Mouse (Mus musculus) layer of hippocampus, adult 9-10 months (tissue): ENCODE measurements around the gene Bad.

Experiments
- DNase-seq: peaks from one replicate; pipeline ENCODE4 v3.0.0; 2022; ENCODE audit warnings: low spot score

Bad gene

DNA sequence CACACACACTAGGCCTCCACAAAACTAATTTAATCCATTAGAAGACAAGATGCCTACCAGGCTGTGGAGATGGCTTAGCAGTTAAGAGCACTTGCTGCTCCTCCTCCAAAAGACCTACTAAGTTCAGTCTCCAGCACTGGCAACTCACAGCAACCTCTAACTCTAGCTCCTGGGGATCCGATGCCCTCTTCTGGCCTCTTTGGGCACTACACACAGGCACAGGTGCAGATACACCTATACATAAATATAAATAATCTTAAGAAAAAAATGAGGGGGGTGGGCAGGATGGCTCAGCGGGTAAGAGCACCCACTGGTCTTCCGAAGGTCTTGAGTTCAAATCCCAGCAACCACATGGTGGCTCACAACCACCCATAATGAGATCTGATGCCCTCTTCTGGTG, 5.4 kb upstream of the Bad start:
- no peak for DNase-seq

DNA sequence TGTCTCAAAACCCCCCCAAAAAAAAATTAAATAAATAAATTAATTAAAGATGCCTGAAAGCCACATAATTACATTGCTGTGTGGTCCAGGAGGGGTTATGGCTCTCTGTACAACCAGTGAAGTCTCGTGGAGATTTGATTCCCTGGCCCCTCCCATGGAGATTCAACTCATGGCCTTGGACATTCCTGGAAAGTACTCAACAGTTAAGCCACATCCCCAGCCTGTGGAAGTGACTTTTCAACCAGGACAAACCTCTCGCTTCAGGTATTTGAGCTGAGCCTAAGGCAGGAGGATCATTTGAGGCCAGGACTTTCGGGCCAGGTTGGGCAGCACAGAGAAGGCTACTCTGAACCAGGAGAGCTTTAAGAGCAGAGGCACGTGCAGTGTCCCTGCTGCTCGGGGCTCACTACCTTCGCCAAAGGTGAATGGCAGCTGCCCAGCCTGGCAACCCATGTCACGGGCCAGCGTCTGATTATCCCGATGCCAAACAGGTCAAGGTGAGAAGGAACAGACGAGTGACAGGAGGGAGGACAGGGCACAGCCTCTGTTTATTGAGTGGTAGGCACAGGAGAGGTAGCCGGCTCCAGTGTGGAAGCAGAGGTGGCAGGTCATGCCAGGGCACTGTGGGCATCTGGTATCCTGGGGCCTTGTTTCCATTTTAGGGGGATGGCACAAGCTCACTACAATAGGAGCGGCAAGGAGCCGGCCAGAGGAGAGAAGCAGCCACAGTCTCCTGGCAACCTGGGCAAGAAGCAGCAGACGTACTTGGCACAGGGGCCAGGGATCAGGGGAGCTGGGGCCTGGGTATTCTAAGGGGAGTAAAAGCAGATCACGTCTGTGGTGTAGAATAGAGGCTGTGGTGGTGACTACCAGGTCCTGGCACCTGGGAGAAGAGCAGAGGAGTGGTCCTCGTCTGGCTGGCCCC, 3.9 kb upstream of the Bad start:
- no peak for DNase-seq

DNA sequence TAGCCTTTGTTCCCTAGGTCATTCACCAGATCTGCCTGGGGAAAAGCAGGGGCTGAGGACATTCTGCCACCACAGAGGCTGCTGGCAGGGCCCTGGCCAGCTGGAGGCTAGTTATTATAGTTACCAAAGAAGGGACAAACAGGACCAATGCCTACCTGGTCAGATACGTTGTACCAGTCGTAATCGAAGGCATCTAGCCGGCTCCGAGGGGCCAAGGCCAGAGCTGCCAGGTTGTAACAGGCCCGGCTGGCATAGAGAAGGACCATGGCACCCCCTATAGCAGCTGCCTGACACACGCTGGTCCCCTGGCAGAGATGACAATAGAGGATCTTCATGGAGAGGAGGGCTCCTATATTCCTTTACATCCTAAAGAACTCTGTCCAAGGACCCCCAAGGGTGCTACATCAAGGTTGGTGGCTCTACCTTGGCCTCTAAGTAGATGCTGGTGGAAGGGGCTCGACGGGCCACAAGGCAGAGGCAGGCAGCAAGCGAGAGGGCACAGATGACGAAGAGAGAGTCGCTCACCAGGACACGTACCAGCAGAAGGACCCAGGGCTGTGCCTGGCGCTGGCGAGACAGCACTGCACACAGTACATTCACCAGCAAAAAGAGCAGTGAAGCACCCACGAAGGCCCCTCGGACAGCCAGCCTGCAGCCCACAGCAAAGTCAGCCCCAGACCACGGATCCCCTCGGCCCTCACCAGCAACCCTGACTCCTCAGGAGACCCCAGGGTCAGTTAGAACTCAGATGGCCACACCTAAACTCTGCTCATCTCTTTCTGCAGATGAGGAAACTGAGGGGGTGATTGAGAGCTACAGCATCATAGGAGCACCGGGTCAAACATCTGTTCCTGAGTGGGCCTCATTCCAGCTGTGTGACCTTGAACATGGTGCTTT, 2.3 kb upstream of the Bad start:
- no peak for DNase-seq

DNA sequence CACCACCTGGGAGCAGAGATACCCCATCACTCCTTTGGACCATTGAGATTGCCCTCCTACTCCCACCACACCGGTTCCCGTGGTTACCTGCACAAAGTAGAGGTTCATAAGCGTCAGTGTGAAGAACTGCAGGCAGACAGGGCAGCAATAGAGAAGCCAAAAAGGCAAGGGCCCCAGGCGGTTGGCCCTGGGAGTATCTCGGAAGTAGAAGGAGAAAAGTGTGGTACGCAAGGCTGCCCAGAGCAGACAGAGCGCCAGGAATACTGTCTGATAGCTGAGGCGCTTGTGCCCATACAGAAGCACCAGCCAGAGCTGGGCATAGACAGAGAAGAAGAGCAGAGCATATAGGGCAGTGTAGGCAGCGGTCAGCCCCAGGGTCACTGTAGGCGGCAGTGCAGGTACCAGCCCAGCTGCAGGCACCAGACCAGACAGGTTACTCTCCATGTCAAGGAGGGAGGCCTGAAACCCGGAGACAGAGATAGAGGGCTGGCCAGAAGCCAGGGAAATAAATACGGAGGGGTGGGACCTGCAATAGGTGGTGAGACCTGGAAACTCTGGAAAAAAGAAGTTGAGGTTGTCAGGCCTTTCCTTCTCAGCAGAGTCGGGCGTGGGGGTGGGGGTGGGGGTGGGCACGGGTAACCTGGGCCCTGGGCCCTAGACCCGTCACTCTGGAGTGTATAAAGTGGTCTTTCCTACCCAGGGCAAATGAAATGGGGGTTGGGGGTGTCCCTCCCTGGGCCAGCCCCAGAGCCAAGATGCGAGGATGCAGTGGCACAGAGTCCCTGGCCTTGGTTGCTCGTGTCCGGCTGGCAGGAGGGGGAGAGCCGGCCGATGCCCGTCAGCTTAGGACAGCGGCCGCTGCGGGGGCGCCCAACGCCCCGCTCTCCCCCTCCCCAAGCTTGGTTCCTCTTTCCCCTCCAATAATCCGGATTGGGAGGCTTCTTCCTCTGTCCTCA, 987 bp upstream of the Bad start:
- no peak for DNase-seq

DNA sequence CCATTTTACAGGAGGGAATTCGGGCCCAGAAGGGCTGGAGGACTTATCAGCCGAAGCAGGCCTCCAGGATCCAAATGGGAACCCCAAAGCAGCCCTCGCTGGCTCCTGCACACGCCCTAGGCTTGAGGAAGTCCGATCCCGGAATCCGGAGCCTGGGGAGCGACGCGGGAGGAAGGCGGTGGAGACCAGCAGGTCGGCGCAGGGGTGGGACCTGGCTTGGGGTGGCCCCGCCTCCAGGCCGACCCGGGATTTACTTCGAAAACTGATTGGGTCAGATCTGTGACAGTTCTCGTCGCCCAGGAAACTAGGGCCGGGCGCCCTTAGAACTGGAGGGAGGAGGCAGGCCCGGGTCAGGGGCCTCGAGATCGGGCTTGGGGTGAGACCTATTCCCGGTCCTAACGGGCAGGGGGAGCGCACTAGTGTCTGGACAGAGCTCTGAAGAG, 609 bp downstream of the Bad start, which contains the start of gene Gpr137:
Gene Gpr137, minus strand, starts transcription at position 232 of the 443 bp plus-strand sequence.
- DNase-seq: peak; percentile 87

DNA sequence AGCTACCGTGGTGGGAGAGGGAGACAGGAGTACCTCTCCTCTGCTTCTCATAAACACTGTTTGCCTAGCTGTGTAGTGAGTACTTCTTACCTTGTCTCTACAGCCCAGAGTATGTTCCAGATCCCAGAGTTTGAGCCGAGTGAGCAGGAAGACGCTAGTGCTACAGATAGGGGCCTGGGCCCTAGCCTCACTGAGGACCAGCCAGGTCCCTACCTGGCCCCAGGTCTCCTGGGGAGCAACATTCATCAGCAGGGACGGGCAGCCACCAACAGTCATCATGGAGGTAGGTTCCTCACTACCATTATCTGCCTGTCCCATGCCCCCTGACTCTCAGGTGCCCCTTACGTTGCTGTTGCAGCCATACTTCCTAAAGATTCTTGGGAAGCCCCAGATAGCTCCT, 1.1 kb downstream of the Bad start:
- DNase-seq: no peak

DNA sequence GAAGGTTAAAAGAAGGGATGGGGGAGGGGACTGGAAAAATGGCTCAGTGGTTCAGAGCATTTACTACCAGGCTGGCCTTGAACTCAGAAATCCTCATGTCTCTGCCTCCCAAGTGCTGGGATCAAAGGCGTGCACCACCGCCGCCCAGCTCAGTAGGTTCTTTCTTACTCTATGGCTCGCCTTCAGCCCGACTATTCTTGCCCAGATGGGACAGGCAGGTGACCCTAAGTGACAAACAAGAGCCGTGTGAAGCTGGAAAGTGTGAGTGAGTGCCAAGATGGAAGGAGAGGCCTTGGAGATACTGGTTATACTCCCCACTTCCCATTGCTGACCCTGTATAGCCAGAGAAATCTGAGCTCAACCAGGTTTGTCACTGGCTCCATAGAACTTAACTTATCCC, 2.0 kb downstream of the Bad start:
- no peak for DNase-seq

DNA sequence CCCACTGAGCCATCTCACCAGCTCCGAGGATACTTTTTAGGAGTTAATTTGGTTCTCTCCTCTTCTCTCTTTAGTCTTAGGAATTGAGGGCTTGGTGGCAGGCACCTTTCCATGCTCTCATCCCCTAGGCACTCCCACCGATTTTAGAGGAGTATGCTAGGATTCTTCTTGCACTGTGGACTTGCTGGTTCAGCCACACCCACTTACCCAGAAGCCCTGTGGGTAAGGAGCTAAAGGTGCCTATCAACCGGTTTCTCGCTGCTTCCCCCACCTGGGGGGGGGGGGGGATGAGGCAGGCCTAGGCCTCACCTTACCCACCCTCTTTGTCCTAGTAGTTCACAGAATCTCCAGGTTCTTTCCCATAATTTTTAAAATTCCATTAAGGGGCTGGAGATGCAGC, 6.1 kb downstream of the Bad start:
- DNase-seq: no peak

DNA sequence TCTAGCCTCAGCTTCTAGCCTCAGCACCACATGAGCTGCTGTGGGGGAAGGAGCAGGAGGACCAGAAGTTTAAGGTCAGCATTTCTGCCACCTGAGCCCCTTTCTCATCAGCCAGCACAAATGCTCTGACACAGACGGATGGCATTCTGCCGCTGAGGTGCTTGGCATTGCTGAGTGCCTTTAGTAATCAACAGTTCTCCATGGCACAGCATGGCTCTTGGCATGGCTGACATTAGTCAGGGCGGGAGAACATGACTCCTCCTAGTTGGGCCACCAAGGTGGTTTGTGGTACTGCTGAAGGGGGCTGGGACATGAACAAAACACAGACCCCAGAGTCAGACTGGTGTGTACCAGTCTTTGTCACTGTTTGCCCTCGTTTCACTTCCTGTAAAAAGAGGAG, 6.5 kb downstream of the Bad start:
- DNase-seq: no peak

DNA sequence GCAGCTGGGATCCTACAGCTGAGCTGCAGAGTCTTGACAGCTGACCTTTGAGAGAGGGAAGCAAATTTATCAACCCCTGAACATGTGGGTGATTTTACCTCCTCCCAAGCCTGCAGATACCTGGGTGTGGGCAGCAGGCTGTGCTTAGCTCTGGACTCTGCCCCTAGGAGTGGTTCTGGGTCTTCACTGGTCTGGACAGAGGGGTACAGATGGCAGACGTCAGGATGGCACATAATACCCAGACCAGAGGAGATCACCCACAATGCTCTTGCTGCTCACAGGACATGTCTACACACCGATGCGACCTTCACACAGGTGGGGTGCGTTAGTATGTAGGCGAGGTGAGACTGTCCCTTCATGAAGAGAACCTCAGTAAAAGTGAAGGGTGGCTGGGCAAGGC, 7.9 kb downstream of the Bad start:
- DNase-seq: no peak

DNA sequence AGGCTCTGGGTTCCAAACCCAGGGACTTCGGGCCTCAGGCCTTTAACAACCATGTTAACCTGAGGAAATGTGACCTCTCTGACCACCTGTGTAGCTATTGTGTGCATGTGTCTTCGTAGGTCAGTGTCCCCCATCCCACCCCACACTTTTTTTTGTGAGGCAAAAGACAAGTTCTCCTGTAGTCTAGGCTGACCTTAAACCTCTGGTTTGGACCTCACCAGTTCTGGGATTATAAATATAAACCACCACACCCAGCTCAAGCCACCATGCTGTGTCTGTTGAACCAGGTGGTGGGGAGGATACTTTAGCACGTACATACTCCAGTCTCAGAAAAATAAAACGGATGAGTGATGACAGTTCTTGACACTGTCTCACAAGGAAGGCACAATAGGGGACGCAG, 8.3 kb downstream of the Bad start:
- no peak for DNase-seq

DNA sequence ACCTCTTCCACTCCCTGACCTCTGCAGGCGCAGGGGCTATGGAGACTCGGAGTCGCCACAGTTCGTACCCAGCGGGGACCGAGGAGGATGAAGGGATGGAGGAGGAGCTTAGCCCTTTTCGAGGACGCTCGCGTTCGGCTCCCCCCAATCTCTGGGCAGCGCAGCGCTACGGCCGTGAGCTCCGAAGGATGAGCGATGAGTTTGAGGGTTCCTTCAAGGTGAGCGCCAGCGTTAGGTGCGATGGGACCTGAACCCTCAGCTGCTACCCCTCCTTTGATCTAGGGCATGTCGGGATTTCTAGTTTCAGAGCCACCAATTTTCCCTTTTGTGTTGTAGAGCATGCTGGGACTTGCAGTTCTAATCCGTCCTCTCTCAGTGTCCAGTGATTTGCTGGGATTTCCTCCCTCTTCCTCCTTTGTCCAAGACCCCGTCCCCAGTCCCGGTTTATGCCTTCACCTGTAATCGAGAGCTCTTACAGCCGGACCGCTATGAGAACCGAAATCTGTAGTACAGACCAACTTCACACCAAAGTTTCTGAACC, 9.0 kb downstream of the Bad start:
- DNase-seq: peak; percentile 49

DNA sequence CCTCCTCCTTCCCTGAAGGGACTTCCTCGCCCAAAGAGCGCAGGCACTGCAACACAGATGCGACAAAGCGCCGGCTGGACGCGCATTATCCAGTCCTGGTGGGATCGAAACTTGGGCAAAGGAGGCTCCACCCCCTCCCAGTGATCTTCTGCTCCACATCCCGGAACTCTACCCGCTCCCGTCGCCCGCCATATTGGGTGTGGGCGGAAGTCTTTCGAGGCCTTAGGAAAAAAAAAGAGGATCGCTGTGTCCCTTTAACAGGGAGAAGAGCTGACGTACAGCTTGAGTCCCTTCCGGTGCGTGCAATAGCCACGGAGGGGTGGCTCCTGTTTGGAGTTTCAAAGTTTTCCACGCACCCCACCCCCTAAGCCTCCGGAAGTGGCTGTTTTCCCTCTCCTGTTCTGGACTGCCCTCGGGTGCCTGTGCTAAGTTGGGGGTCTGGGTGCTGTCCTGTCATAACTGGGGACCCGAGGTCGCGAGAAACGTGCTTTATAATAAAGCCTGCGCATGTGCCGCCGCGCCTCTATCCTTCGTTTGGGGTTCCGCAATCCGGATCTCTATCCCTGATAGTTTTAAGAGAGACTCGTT, 9.8 kb downstream of the Bad start:
- DNase-seq: peak; percentile 85

DNA sequence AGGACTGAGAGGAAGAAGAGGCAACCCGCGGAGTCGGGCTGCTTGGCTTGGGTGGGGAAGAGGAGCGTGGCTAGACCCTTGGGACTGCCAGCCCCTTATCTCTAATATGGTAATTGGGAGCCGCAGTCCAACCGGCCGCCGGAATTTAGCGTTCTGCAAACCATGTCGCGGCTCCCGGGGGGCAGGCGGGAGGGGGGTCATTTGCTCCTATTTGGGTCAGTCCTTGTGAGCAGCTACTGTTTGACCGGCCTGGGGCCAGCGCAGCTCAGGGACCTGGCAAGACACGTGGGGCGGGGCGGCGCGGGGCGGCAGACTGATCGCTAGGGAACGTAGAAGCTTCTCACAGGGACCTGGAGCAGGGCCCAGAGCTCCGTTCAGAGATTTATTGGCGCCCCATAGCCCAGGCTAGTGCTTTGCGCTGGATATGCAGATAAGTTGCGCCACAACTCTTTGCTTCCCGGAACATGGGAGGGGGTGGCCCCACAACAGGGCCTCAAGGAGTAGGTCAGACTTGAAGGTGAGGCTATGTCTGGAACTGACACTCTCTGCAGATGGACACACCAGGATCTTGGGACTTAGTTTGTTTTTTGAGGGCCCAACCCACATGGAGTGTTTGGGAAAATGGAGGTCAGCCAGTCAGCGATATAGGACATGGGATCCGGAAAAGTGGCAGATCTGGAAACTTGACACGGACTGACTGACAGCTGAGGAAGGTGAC, 10.5 kb downstream of the Bad start:
- no peak for DNase-seq

DNA sequence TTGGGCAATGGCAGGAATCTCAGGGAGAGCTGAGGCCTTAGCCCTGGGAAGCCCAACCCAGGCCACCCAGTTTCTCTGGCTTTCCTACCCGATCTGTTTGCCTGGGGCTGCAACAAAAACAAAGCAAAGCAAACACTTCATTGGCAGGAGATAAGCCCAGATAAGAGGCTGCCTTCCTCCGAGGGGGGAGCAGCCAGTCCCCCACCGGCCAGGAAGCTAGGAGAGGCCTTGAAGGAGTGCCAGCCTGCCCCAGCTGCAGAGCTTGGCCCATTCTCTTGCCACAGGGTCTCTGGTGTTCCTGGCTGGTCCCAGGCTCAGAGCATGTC, 11.0 kb downstream of the Bad start:
- no peak for DNase-seq

DNA sequence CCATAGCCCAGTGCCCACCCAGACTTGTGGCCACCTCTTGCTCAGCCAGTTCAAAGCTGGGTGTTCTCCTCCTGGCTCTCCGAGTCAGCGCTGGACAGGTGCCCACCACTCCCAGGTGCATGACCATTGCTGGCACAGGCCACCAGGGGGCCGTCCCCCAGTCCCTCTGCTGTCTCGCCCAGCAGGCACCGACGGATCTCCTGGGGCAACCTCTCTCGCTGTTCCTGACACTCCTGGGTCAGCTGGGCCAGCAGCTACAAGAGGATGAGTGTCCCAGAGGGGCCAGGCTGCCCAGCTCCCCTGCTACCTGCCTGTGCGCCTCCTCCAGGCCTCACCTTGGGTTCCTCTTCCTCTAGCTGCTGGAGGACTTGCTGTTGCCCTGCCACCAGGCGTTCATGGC, 12.4 kb downstream of the Bad start:
- DNase-seq: no peak

DNA sequence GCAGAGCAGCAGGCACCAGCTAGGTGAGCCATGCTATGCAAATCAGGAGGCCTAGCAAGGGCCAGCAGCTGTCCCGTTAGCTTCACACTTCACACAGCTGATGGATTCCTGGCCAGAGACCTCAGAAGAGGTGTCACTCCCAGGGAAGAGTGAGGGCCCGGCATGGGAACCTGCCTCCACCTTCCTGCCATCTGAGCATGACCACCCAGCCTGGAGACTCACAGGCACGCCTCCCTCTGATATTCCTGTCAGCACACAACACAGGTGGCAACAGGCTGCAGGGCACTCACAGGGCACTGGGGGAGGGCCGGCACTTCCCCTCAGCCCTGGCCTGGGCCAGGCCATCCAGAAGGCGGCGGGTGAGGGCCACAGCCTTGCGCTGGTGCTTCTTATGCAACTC, 13.8 kb downstream of the Bad start:
- no peak for DNase-seq

DNA sequence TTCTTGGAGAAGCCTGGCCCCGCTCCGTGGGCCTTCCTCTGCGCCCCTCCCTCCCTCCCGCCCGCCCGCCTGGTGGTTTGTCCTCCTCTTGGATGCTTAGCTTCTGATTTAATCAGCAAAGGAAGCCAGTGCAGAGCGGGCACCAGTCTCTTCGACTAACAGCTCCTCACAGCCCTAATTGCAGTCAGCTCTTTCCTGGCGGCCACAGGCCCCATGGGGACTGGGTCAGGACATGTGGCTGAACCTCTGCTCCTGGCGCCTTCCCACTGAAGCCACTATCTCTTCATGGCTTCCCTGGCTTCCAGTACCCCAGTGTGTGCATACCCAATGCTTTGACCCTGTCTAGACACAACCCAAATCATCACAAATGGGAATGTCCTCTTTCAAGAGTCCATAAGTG, 14.8 kb downstream of the Bad start:
- DNase-seq: no peak

DNA sequence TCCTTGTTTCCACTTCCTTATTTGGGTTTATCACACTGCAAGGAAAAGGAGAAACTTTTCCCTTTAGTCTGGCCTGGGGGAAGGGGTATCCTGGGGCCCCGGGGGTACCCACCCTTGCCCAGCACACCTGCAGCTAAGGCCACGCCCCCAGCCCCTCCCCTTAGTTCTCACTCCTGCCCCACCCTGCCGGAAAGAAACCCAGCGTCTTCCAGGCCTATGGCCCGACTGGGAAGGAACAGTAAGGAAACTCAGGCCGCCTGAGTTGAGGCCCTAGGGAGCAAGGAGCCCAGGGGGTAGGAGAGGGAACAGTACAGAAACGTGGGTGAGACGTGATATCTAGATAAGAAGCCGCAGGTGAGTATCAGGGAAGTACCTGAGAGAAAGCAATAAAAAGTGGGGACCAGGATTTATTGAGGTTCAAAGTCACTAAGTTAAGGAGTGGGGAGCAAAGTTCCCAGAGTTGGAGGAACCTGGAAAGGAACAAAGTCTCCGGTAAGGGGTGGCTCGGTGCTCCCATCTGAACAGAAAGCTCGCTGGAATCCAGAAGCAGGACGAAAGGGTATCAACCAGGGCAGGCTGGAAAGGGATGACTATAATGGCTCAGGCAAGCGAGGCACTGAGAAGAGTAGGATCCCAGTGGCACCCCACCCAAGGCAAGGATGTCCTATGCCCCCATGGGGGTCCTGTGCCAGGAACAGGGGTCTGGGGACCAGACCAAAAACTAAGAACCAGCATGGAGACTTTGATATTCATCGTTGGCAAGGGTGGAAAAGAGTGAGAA, 27.0 kb downstream of the Bad start:
- no peak for DNase-seq

DNA sequence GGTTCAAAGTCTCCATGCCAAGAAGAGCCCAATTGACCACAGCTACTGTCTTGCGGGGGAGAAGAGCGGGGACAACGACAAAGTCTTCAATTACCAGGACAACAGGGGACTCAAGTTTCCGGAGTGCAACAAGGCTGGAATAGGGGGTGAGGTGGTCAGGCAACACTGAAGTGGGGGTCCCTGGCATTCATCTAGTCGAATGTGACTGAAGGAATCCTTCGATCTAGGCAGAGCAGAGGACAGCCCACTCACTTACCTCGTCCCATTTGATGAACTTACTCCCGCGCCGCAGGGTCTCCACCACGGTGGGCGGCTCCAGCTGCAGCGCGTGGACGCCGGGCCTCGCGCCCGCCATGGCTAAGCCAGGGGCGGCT, 27.6 kb downstream of the Bad start:
- DNase-seq: no peak
